Mouse (Mus musculus) adrenal gland, postnatal 25 days (tissue): Measurements from ENCODE around the gene Mtss1l. TPM values are rescaled to one million over a fixed set of nuclear protein-coding genes. Genes with fewer than 3 reads are reported as not detected.
A peak's percentile ranks its signal among the peaks of the same experiment; 100 is the strongest.

ENCODE experiments used
- DNase-seq: peaks from one replicate; pipeline ENCODE4 v3.0.0; 2021; ENCODE audit warnings: mixed read lengths
- long read RNA-seq: library from polyadenylated mRNA; stranded (forward); transcript quantifications from one replicate; pipeline ENCODE4 v2.0.0, GENCODE M21; 2021
- total RNA-seq: library from RNA; stranded (reverse); gene quantifications from 2 replicates; pipeline ENCODE4 v1.2.3, GENCODE M21; 2021

The Mtss1l gene
- total RNA-seq: 23.9 and 27.7 TPM in 2 replicates
- long read RNA-seq, full-length matches to known transcripts: 1 of 7 reads
- long read RNA-seq, partial matches to known transcripts: 1 of 7 reads
- long read RNA-seq, other reads (novel, unspliced or antisense): 5 of 7 reads

- peak; percentile 80 for DNase-seq
These were observed at the start of gene Mtss1l for GRCm38 (mm10) chr8:110720685-110721598. TSS of gene Mtss1l (plus strand) at chr8:110721476.

- no peak for DNase-seq
These were observed 49.1 kb upstream of the Mtss1l start for GRCm38 (mm10) chr8:110672133-110672532.

GRCm38 (mm10) chr8:110673168-110673567 is 48.1 kb upstream of the Mtss1l start:
- no peak for DNase-seq

GRCm38 (mm10) chr8:110674589-110674988 is 46.7 kb upstream of the Mtss1l start:
- DNase-seq: no peak

GRCm38 (mm10) chr8:110676702-110677101 is 44.6 kb upstream of the Mtss1l start:
- no peak for DNase-seq

GRCm38 (mm10) chr8:110677174-110677660 is 44.1 kb upstream of the Mtss1l start:
- no peak for DNase-seq

GRCm38 (mm10) chr8:110678989-110679388 is 42.3 kb upstream of the Mtss1l start:
- no peak for DNase-seq

GRCm38 (mm10) chr8:110687726-110688125 is 33.5 kb upstream of the Mtss1l start:
- DNase-seq: peak; percentile 38

GRCm38 (mm10) chr8:110689961-110690360 is 31.3 kb upstream of the Mtss1l start:
- DNase-seq: no peak

GRCm38 (mm10) chr8:110694226-110694625 is 27.1 kb upstream of the Mtss1l start:
- DNase-seq: no peak

- no peak for DNase-seq
These were observed 26.4 kb upstream of the Mtss1l start for GRCm38 (mm10) chr8:110694826-110695225.

- no peak for DNase-seq
These were observed 25.8 kb upstream of the Mtss1l start for GRCm38 (mm10) chr8:110695431-110695830.

- DNase-seq: no peak
These were observed 25.2 kb upstream of the Mtss1l start for GRCm38 (mm10) chr8:110696051-110696450.

- DNase-seq: no peak
These were observed 23.7 kb upstream of the Mtss1l start for GRCm38 (mm10) chr8:110697571-110697970.

- no peak for DNase-seq
These were observed 23.2 kb upstream of the Mtss1l start for GRCm38 (mm10) chr8:110698098-110698497.

GRCm38 (mm10) chr8:110699501-110699900 is 21.8 kb upstream of the Mtss1l start:
- DNase-seq: no peak

- DNase-seq: no peak
These were observed 20.7 kb upstream of the Mtss1l start for GRCm38 (mm10) chr8:110700561-110700960.

GRCm38 (mm10) chr8:110702636-110703459 is 18.4 kb upstream of the Mtss1l start:
- no peak for DNase-seq

GRCm38 (mm10) chr8:110703460-110704061 is 17.7 kb upstream of the Mtss1l start:
- DNase-seq: no peak

GRCm38 (mm10) chr8:110704103-110704502 is 17.2 kb upstream of the Mtss1l start:
- no peak for DNase-seq

GRCm38 (mm10) chr8:110705391-110706287 is 15.6 kb upstream of the Mtss1l start:
- no peak for DNase-seq
